Mouse (Mus musculus) limb, embryonic 12.5 days (tissue): Measurements from ENCODE around the gene Pou2f1. TPM values are rescaled to one million over a fixed set of nuclear protein-coding genes. Genes with fewer than 3 reads are reported as not detected.

ENCODE experiments used
- ATAC-seq: fragments of 200-750 bp; cut with Nextera tagmentation; 2 replicates; pipeline ENCODE4 v1.8.0; 2017; ENCODE audit warnings: low read depth, moderate TSS enrichment; ENCODE audit not compliant: insufficient number of reproducible peaks, insufficient read depth, low FRiP score, low TSS enrichment
- H3K27ac ChIP-seq: fragments of 300-500 bp; sonication (generic); 2 replicates; pipeline ENCODE4 v1.5.1; 2016; ENCODE audit warnings: mild to moderate bottlenecking, moderate library complexity
- H3K27me3 ChIP-seq: fragments of 300-500 bp; sonication (generic); 2 replicates; pipeline ENCODE4 v1.6.1; 2016; ENCODE audit warnings: mild to moderate bottlenecking, moderate library complexity
- H3K36me3 ChIP-seq: fragments of 300-500 bp; sonication (generic); 2 replicates; pipeline ENCODE4 v1.6.1; 2016; ENCODE audit warnings: mild to moderate bottlenecking, moderate library complexity
- H3K4me1 ChIP-seq: fragments of 300-500 bp; sonication (generic); replicated peaks from 2 replicates; pipeline ENCODE4 v1.6.1; 2016
- H3K4me2 ChIP-seq: fragments of 300-500 bp; sonication (generic); 2 replicates; pipeline ENCODE4 v1.6.1; 2016; ENCODE audit warnings: mild to moderate bottlenecking, moderate library complexity
- H3K4me3 ChIP-seq: fragments of 300-500 bp; sonication (generic); replicated peaks from 2 replicates; pipeline ENCODE4 v1.5.1; 2016; ENCODE audit warnings: mild to moderate bottlenecking
- H3K9ac ChIP-seq: fragments of 300-500 bp; sonication (generic); replicated peaks from 2 replicates; pipeline ENCODE4 v1.6.1; 2016; ENCODE audit warnings: mild to moderate bottlenecking, moderate library complexity
- H3K9me3 ChIP-seq: fragments of 300-500 bp; sonication (generic); 2 replicates; pipeline ENCODE4 v1.6.1; 2016; ENCODE audit warnings: mild to moderate bottlenecking, moderate library complexity
- WGBS: fragments of 180-500 bp; shearing (Covaris S2); methylation state at CpG from one replicate; pipeline ENCODE4 v1.1.7; 2016; 5-methylcytosine and 5-hydroxymethylcytosine counted together
- polyA plus RNA-seq: library from polyadenylated mRNA; unstranded; fragments of >200 nt; fragmentation: Nextera tagmentation; extraction: Ambion mirVana; gene quantifications from 2 replicates; pipeline ENCODE4 v1.2.1, GENCODE M21; 2016

Gene Pou2f1
- polyA plus RNA-seq, 1 experiment from 2014 or later, result 18.5 TPM

DNA sequence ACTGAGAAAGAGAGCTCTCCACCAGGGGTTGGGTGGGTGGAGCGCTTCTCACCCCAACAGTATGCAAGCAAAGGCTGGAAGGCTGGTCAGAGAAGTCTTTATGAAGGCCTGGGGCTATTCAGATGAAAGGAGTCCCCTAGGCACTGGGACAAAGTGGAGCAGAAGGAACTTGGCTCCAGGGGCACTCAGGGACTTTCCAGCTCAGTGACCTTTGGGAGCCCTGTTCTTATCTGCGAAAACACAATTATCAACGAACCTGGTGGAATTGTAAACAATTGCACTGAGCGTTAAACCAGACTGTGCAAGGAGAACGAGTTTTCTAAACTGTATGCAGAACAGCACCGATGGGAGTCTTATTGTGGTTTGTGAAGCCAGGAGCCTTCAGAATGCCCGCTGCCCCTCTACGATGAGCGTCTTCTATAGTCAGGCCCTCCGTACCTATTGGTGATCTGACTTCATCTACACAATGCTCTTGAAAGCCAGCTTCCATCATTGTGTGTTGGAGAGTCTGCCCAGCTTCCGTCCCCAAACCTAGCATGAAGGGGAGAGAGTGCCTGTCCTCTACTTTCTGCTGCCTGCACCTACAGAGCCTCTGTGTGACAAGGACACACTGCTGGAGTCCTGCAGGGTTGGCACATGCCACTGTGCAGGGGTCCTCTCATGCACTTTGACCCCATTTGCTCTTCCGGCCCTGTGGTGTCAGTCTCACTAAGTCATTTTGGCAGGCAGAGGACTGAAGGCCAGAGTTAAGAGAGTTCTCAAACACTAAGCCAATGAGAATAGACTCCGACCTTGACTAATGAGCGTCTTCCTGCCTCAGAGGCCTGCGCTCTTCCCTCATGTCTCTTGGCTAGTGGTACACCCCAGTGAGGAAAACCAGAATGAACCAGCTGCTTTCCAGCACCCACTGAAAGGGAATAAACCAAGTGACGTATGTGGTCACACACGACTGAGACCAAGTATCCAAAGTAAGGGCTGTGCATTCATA lies 152.7 kb downstream of the Pou2f1 start:
- no peaks in the 10 kb centered on the region for H3K36me3 ChIP-seq
- peaks cover 43% of the 10 kb centered on the region for H3K4me1 ChIP-seq
- H3K27me3 ChIP-seq, result peaks cover 47% of the 10 kb centered on the region
- WGBS, result 77% methylated on average over 17 of the region's 17 CpGs
- H3K27ac ChIP-seq, result no peak overlapping the region
- H3K4me2 ChIP-seq, result no peak overlapping the region
- ATAC-seq, result no peak
- H3K9me3 ChIP-seq, result no peaks in the 10 kb centered on the region
- H3K4me3 ChIP-seq, result no peak overlapping the region
- no peak overlapping the region for H3K9ac ChIP-seq

DNA sequence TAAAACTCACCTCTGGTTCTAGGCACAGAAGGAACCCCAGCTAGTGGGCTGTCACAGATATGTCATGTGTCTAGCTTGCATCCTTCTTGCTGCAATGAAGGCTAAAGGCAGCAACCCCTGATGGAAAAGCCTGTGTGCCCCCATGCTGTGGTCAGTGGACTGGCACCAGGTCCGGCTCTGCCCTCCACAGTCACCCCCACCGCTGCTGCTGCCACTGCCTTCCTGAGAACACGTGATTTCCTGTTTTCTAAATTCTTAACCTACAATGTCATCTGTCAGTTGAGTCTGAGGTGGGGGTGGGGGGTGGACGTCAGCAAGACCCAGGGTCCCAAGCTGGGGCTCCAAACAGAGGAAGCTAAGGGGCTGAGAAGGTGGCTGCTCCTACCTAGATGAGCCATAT lies 153.6 kb downstream of the Pou2f1 start:
- no peaks in the 10 kb centered on the region for H3K36me3 ChIP-seq
- H3K4me2 ChIP-seq, result no peak overlapping the region
- no peak overlapping the region for H3K27ac ChIP-seq
- WGBS, result 69% methylated on average over 4 of the region's 4 CpGs
- H3K4me1 ChIP-seq, result peaks cover 51% of the 10 kb centered on the region
- no peaks in the 10 kb centered on the region for H3K9me3 ChIP-seq
- peaks cover 53% of the 10 kb centered on the region for H3K27me3 ChIP-seq
- ATAC-seq, result no peak
- no peak overlapping the region for H3K9ac ChIP-seq
- no peak overlapping the region for H3K4me3 ChIP-seq

DNA sequence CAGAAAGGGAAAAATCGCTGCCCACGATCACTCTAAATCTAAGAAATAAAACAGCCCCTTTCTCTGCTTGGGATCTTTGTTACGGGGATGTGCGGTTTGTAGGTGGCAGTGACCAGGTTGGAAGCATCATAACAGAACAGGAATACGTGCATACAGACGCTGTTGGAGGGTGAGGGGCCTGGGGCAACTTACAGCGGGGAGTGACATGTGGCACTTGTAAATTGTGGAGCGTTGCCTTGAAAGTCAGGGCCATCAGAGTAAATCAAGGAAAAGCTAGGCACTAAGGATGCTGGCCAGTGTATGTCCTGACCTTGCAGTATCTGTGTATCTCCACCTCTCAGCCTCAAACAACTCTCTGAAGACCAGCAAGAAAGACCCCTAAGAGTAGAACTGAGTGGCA lies 154.1 kb downstream of the Pou2f1 start:
- no peak overlapping the region for H3K4me2 ChIP-seq
- peaks cover 52% of the 10 kb centered on the region for H3K4me1 ChIP-seq
- H3K9ac ChIP-seq, result no peak overlapping the region
- no peak overlapping the region for H3K27ac ChIP-seq
- no peaks in the 10 kb centered on the region for H3K36me3 ChIP-seq
- no peak for ATAC-seq
- H3K4me3 ChIP-seq, result no peak overlapping the region
- no peaks in the 10 kb centered on the region for H3K9me3 ChIP-seq
- H3K27me3 ChIP-seq, result peaks cover 58% of the 10 kb centered on the region
- 65% methylated on average over 8 of the region's 8 CpGs for WGBS

DNA sequence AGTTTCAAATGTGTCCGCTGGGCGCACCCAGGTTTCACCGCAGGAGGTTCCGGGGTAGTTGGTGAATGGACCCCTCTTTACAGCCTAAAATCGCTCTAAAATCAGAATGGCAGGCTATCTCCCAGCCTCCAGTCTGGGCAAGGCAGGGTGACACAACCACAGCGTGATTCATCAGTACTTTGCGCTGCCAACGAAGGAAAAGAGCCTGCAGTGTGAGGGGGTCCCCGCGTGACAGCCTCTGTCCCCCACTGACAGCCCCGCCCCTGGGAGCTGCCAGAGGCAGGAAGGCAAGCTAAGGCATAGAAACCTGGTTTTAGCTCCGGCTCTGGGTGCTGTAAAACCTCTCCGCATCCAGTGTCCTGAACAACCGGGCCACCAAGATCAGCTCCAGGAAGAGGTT lies 157.1 kb downstream of the Pou2f1 start:
- Histone ChIP-seq H3K9me3 (no peaks in the 10 kb centered on the region), H3K27me3 (peaks cover 72% of the 10 kb centered on the region), H3K4me2 (peak overlapping the region; percentile 100), H3K27ac (no peak overlapping the region), H3K9ac (peak overlapping the region; percentile 65; the same call in 1 of the 2 replicates), H3K4me1 (peaks cover 53% of the 10 kb centered on the region), H3K36me3 (no peaks in the 10 kb centered on the region), H3K4me3 (peak overlapping the region; percentile 53)
- WGBS, result 5% methylated on average over 14 of the region's 14 CpGs
- no peak for ATAC-seq

DNA sequence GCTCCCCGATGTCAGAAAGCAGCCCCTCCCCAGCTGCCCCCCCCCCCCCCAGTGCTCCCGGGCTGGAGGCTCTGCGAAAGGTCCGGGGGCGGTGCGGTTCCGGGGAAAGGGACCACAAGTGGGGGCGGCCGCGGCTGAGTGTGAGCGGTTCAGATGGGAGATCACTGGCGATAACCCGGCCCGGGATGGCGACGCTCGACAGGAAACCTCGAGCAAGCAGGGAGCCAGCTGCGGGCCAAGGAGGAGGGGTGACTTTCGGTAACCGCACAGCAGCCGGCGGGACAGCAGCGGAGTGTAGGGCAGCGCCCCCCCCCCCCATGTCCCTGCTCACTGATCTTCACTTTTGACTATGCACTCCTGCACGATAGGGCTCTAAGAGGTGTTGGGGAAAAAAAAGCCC lies 157.5 kb downstream of the Pou2f1 start:
- H3K27ac ChIP-seq, result no peak overlapping the region
- peak overlapping the region; percentile 53 for H3K4me3 ChIP-seq
- under 1% methylated on average over 24 of the region's 26 CpGs for WGBS
- no peaks in the 10 kb centered on the region for H3K9me3 ChIP-seq
- H3K4me2 ChIP-seq, result peak overlapping the region; percentile 100
- ATAC-seq, result 0 out of 2 replicates have a peak, but pooled peaks have one; percentile 16
- H3K9ac ChIP-seq, result peak overlapping the region; percentile 65
- peaks cover 53% of the 10 kb centered on the region for H3K4me1 ChIP-seq
- H3K36me3 ChIP-seq, result no peaks in the 10 kb centered on the region
- peaks cover 72% of the 10 kb centered on the region for H3K27me3 ChIP-seq

DNA sequence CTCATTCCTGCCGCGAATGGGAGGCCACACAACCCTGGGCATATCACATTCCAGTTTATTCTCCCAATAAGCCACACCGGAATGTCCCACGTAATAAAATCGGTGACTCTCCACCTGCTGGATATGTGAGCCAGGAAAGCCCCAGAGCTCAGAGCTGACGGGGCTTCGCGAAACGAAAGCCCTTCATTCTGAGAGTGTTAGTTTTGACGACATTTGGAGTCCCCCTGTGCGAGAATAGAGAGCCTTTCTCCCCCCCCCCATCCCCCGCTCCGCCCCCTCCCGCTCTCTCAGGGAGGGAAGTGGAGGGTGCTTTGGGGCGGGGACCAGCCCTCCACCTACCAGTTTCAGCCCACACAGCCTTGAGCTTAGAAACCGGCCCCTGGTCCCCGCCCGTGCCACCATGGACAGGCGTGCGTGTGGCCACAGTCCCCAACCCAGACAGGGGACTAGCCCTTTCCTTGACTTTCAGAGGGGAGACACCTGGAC lies 158.0 kb downstream of the Pou2f1 start:
- H3K4me3 ChIP-seq, result peak overlapping the region; percentile 53
- ATAC-seq, result 0 out of 2 replicates have a peak, but pooled peaks have one; percentile 35
- no peaks in the 10 kb centered on the region for H3K9me3 ChIP-seq
- H3K4me2 ChIP-seq, result peak overlapping the region; percentile 100
- peaks cover 53% of the 10 kb centered on the region for H3K4me1 ChIP-seq
- peak overlapping the region; percentile 65 for H3K9ac ChIP-seq
- peaks cover 73% of the 10 kb centered on the region for H3K27me3 ChIP-seq
- WGBS, result 1% methylated on average over 17 of the region's 20 CpGs
- no peaks in the 10 kb centered on the region for H3K36me3 ChIP-seq
- no peak overlapping the region for H3K27ac ChIP-seq

DNA sequence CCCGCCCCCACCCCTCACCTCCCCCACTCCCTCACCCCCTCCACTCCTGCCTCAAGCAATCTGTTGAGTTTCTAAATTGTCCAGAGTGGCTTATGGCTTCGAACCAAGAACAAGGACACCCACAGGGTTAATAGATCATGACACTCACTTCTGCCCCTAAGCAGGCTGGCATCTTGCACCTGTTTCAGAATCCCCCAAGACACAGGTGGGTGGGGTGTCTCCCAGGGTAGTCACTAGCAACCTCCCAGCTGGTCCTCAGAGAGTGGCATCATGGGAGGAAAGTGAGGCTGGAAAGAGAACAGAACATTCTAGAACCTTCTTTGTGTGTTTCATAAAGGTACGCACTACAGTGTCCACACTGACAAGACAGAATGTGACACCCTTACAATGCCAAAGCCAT lies 158.9 kb downstream of the Pou2f1 start:
- no peaks in the 10 kb centered on the region for H3K36me3 ChIP-seq
- no peaks in the 10 kb centered on the region for H3K9me3 ChIP-seq
- H3K9ac ChIP-seq, result no peak overlapping the region
- WGBS, result 54% methylated on average over 3 of the region's 3 CpGs
- no peak for ATAC-seq
- no peak overlapping the region for H3K4me2 ChIP-seq
- no peak overlapping the region for H3K4me3 ChIP-seq
- peaks cover 44% of the 10 kb centered on the region for H3K4me1 ChIP-seq
- H3K27ac ChIP-seq, result no peak overlapping the region
- peaks cover 79% of the 10 kb centered on the region for H3K27me3 ChIP-seq

DNA sequence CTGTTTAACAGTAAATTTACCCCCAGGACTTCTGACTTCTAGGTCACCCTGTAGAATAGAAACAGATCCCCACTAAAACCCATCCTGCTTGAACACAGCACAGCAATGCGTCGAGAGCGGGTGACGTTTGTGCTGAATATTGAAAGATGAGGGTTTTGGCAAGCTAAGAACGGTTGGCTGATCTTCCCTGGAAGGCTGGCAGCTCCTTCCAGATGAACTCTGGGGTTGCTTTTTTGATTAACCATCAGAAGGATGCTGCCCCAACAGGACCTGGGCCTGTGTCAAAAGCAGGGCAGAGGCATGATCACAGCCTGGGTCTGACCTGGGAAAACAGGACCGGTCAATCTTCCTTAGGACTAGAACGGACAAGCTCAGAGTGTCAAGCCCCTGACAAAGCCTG lies 160.3 kb downstream of the Pou2f1 start:
- Histone ChIP-seq H3K4me2 (no peak overlapping the region), H3K9ac (no peak overlapping the region), H3K36me3 (no peaks in the 10 kb centered on the region), H3K27me3 (peaks cover 83% of the 10 kb centered on the region), H3K27ac (no peak overlapping the region), H3K4me3 (no peak overlapping the region), H3K4me1 (peaks cover 51% of the 10 kb centered on the region), H3K9me3 (no peaks in the 10 kb centered on the region)
- WGBS, result 55% methylated on average over 7 of the region's 7 CpGs
- ATAC-seq, result no peak

DNA sequence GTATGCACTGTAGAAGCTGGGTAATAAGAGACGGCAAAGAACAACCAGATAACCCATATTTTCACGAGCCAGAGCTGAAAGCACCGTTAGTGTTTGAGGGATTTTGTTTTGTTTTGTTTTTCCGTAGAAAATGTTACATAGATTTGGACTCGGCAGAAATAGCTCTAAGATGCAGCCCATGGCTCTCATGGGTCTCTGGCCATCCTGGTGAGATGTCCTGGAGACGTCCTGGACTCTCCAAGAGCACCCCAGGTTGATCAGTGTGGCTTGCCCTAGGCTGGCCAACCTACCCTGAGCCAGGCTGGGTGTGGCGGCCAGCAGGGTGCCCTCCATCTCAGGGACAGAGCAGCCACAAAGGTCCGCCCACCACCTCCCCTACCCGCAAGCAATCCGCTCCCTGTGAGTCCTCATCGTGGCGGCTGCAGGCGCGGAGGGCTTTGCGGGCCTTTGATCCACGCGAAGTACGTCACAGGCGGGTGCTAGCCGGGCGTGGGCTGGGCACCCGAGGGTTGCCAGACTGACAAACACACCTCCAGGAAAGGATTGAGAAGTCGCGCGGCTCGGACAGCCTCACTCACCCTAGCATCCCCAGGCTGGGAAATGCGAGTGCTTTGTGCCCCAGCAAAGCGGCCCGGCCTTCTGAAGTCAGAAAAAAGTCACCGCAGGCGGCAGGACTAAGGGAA lies 161.8 kb downstream of the Pou2f1 start:
- Histone ChIP-seq H3K9me3 (no peaks in the 10 kb centered on the region), H3K4me3 (peak overlapping the region; percentile 34), H3K36me3 (no peaks in the 10 kb centered on the region), H3K27me3 (peaks cover 69% of the 10 kb centered on the region), H3K4me1 (peaks cover 63% of the 10 kb centered on the region), H3K4me2 (peak overlapping the region; percentile 56), H3K27ac (no peak overlapping the region), H3K9ac (peak overlapping the region; percentile 38; the same call in 1 of the 2 replicates)
- 10% methylated on average over 31 of the region's 31 CpGs for WGBS
- 0 out of 2 replicates have a peak, but pooled peaks have one; percentile 19 for ATAC-seq

DNA sequence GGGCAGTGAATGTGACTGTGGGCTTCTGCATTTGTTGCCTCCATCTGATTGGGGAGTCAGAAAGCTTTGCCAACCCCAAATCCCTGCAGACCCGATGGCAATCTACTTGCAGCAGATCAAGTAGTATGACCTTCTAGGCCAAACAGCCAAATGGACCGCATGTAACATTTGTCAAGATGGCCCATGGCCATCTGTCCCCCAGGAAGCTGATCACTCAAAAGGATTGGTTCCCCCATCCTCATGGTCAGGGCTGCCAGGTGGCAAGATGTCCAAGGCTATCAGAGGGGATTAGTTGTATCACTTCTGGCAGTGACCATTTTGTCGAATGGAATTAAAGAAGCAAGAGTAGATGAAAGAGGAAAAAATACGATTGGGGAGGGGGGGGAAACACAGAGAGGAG lies 163.3 kb downstream of the Pou2f1 start:
- no peak overlapping the region for H3K27ac ChIP-seq
- H3K4me2 ChIP-seq, result no peak overlapping the region
- 76% methylated on average over 4 of the region's 4 CpGs for WGBS
- H3K27me3 ChIP-seq, result peaks cover 57% of the 10 kb centered on the region
- no peaks in the 10 kb centered on the region for H3K36me3 ChIP-seq
- no peaks in the 10 kb centered on the region for H3K9me3 ChIP-seq
- no peak for ATAC-seq
- H3K4me3 ChIP-seq, result no peak overlapping the region
- H3K4me1 ChIP-seq, result peaks cover 61% of the 10 kb centered on the region
- no peak overlapping the region for H3K9ac ChIP-seq

DNA sequence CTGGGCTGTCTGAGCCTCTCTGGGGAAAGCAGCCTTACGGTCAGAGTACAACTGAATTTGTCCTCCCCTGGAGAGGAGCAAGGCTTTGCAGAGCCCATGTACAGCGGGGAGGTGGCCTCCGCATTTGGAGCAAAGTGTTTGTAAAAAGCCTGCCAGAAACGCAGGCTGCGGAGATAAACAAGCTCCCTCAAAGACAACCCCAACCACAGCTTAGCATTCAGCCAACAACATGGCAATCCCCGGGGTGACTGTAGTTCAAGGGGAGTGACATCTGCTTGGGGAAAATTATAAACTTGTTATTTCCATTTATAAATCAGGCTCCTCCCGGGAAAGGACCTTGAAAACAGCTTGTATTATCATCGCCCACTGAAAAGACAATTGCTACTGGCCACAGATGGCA lies 164.9 kb downstream of the Pou2f1 start:
- no peak for ATAC-seq

More for the DNA sequence above, 164.9 kb downstream of the Pou2f1 start:
- H3K4me1 ChIP-seq, result peaks cover 58% of the 10 kb centered on the region
- no peak overlapping the region for H3K4me2 ChIP-seq
- no peak overlapping the region for H3K9ac ChIP-seq
- peaks cover 40% of the 10 kb centered on the region for H3K27me3 ChIP-seq
- H3K9me3 ChIP-seq, result no peaks in the 10 kb centered on the region
- H3K27ac ChIP-seq, result no peak overlapping the region
- WGBS, result 21% methylated on average over 8 of the region's 8 CpGs
- no peak overlapping the region for H3K4me3 ChIP-seq
- no peaks in the 10 kb centered on the region for H3K36me3 ChIP-seq
